Mouse (Mus musculus): ENCODE data around the gene Rps16. TPM values are rescaled to one million over a fixed set of nuclear protein-coding genes. Genes with fewer than 3 reads are reported as not detected.
"Not testable (repeated sequence)": the region's sequence is repeated elsewhere in the genome, so short reads cannot be mapped to it uniquely, and the experiment has no call there.

The Rps16 gene
- total and polyA plus RNA-seq, 3 experiments: 905 to 2,248 (median 1,212) TPM

DNA sequence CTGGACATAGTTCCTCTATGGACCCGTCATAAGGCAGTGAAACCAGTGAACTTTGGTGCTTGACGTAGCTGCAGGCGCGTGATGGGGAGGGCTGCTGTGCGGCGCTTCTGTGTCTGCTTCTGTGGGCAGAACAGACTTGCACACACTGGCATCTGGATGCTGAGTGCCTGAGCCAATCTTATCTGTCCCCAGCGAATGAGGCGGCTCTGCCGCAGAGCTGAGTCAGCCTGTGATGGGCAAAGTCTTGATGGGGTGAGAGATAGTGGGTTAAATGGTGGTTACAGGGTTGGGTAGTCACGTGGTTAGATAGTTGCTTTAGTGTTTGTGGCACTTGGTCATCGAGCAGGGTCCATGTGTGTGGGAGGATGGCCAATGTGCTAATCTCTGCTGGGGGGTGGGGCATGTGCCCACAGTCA, 32.5 kb downstream of the Rps16 start:
- H3K4me1 ChIP-seq (ENCODE audit: insufficient read depth, low read depth, low read length): peaks cover 81% of the 10 kb centered on the region
- peak; percentile 62 for DNase-seq (ENCODE audit: low spot score)

DNA sequence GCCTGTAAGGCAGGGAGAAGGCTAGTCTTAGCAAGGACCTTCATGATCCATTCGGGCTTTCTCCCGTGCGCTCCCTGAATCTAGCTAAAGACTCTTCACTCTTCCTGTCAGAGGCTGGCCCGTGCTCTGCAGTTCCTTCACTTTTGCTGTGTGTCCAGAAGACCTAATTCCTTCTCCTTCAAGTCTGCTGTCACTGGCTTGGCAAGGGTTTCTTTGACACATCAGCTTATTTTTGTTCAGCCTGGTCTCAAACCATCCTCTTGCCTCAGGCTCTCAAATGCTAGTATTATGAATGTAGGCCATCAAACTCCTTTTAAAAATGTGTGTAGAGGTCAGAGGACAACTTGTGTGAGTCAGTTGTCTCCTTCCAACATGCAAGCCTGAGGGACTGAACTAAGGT, 33.2 kb downstream of the Rps16 start:
- DNase-seq (ENCODE audit: low spot score) (no peak), ATAC-seq (ENCODE audit: extremely low read depth, insufficient number of reproducible peaks, low FRiP score, poor library complexity, severe bottlenecking) (no peak)
- TF ChIP-seq TAL1 (conservative IDR thresholded peaks at IDR 0.05; ENCODE audit: low read depth, low read length) (no peak), CTCF (IDR thresholded peaks at IDR 0.05; ENCODE audit: low read depth, low read length) (no peak), GATA1 (IDR thresholded peaks at IDR 0.05; ENCODE audit: borderline replicate concordance, low read length) (no peak), GATA2 (IDR thresholded peaks at IDR 0.05; ENCODE audit: borderline replicate concordance, low read depth, low read length) (no peak), POLR2AphosphoS5 (IDR thresholded peaks at IDR 0.05; ENCODE audit: insufficient replicate concordance, low read depth, low read length) (no peak)
- H3K9me3 ChIP-seq (replicated peaks): no peaks in the 10 kb centered on the region
- H3K36me3 ChIP-seq (replicated peaks): peaks cover 45% of the 10 kb centered on the region
- H3K4me1 ChIP-seq (ENCODE audit: insufficient read depth, low read depth, low read length): peaks cover 75% of the 10 kb centered on the region
- H3K4me3 ChIP-seq (ENCODE audit: low read depth, low read length): no peak overlapping the region; the same call in 1 of the 2 replicates
- no peaks in the 10 kb centered on the region for H3K27me3 ChIP-seq (ENCODE audit: insufficient read depth, low read length)

More for the DNA sequence above, 32.5 kb downstream of the Rps16 start:
- no peaks in the 10 kb centered on the region for H3K27me3 ChIP-seq (ENCODE audit: insufficient read depth, low read length)
- no peaks in the 10 kb centered on the region for H3K9me3 ChIP-seq (replicated peaks)
- peak; percentile 62; the same call in 1 of the 2 replicates for TF ChIP-seq TAL1 (conservative IDR thresholded peaks at IDR 0.05; ENCODE audit: low read depth, low read length)
- no peak for TF ChIP-seq CTCF (IDR thresholded peaks at IDR 0.05; ENCODE audit: low read depth, low read length)
- peak; percentile 33; the same call in 1 of the 2 replicates for TF ChIP-seq GATA2 (IDR thresholded peaks at IDR 0.05; ENCODE audit: borderline replicate concordance, low read depth, low read length)
- peaks cover 42% of the 10 kb centered on the region for H3K36me3 ChIP-seq (replicated peaks)
- H3K4me3 ChIP-seq (ENCODE audit: low read depth, low read length): peak overlapping the region; percentile 71; the same call in 1 of the 2 replicates
- peak; percentile 63 for ATAC-seq (ENCODE audit: extremely low read depth, insufficient number of reproducible peaks, low FRiP score, poor library complexity, severe bottlenecking)

DNA sequence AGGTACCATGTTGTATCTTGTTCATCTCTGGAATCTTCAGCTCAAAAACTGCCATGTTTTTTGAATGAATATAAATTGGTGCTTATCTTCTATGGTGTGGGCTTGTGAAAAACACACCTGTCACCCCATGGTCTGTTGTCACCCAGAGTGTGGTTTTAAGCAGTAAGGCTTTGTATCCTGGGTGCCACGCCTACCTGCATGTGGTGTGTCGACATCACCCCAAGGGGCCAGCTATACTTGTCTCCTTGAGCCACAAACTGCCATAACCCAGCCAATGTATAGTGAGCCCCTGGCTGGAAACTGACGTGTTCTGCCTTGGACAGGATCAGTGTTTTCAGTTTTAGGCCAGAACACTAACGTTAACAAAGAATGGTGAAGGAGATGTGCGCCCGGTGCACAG, 33.7 kb downstream of the Rps16 start:
- ATAC-seq (ENCODE audit: extremely low read depth, insufficient number of reproducible peaks, low FRiP score, poor library complexity, severe bottlenecking): no peak
- TF ChIP-seq GATA1 (IDR thresholded peaks at IDR 0.05; ENCODE audit: borderline replicate concordance, low read length) (no peak), POLR2AphosphoS5 (IDR thresholded peaks at IDR 0.05; ENCODE audit: insufficient replicate concordance, low read depth, low read length) (no peak), GATA2 (IDR thresholded peaks at IDR 0.05; ENCODE audit: borderline replicate concordance, low read depth, low read length) (no peak), TAL1 (conservative IDR thresholded peaks at IDR 0.05; ENCODE audit: low read depth, low read length) (no peak), CTCF (IDR thresholded peaks at IDR 0.05; ENCODE audit: low read depth, low read length) (no peak)
- Histone ChIP-seq H3K4me3 (ENCODE audit: low read depth, low read length) (no peak overlapping the region), H3K36me3 (replicated peaks) (peaks cover 51% of the 10 kb centered on the region), H3K27me3 (ENCODE audit: insufficient read depth, low read length) (no peaks in the 10 kb centered on the region), H3K9me3 (replicated peaks) (no peaks in the 10 kb centered on the region), H3K4me1 (ENCODE audit: insufficient read depth, low read depth, low read length) (peaks cover 71% of the 10 kb centered on the region)
- DNase-seq (ENCODE audit: low spot score): no peak

DNA sequence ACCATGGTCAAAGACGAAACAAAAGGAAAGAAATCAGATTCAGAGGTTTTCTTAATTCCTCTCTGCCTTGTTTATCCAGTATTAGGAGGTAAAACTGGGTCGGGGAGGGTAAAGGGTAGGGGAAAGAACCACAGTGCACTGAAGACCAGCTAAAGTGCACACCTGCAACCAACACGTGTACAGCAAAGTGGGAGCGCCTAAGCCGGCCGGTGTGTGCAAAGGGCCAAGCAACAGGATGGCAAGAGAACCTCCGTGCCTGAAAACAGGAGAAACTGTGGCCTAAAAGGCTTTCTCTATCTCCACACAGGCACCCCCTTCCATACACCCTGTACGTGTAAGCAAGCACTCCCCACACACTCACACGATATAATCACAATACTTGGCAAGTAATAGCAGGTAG, 34.7 kb downstream of the Rps16 start:
- Histone ChIP-seq H3K9me3 (replicated peaks) (no peaks in the 10 kb centered on the region), H3K27me3 (ENCODE audit: insufficient read depth, low read length) (no peaks in the 10 kb centered on the region), H3K36me3 (replicated peaks) (peaks cover 61% of the 10 kb centered on the region), H3K4me1 (ENCODE audit: insufficient read depth, low read depth, low read length) (peaks cover 61% of the 10 kb centered on the region), H3K4me3 (ENCODE audit: low read depth, low read length) (no peak overlapping the region)
- ATAC-seq (ENCODE audit: extremely low read depth, insufficient number of reproducible peaks, low FRiP score, poor library complexity, severe bottlenecking) (no peak), DNase-seq (ENCODE audit: low spot score) (no peak)
- TF ChIP-seq POLR2AphosphoS5 (IDR thresholded peaks at IDR 0.05; ENCODE audit: insufficient replicate concordance, low read depth, low read length) (no peak), TAL1 (conservative IDR thresholded peaks at IDR 0.05; ENCODE audit: low read depth, low read length) (no peak), CTCF (IDR thresholded peaks at IDR 0.05; ENCODE audit: low read depth, low read length) (no peak), GATA2 (IDR thresholded peaks at IDR 0.05; ENCODE audit: borderline replicate concordance, low read depth, low read length) (no peak), GATA1 (IDR thresholded peaks at IDR 0.05; ENCODE audit: borderline replicate concordance, low read length) (no peak)

DNA sequence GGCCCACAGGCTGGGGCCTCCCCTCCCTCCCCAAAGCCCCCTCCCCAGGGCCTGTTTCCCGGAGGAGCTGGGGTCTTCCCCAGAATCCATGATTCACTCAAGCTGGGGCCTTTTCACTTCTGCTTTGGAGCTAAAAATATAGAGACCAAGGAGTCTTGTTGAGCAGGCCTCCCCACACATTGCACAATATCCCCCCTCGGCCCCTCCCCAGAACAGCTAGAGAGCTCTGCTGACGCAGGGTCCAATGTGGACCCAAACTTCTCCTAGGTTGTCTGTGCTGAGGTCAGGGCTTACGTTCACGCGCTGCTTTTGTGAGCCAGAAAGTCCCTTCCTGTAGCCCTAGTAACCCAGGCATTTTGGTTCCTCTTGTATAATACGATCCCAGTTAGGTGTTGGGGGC, 35.6 kb downstream of the Rps16 start:
- ATAC-seq (ENCODE audit: extremely low read depth, insufficient number of reproducible peaks, low FRiP score, poor library complexity, severe bottlenecking) (no peak), DNase-seq (ENCODE audit: low spot score) (no peak)
- H3K9me3 ChIP-seq (replicated peaks): no peaks in the 10 kb centered on the region
- TF ChIP-seq TAL1 (conservative IDR thresholded peaks at IDR 0.05; ENCODE audit: low read depth, low read length): no peak
- no peak for TF ChIP-seq GATA2 (IDR thresholded peaks at IDR 0.05; ENCODE audit: borderline replicate concordance, low read depth, low read length)
- no peak for TF ChIP-seq CTCF (IDR thresholded peaks at IDR 0.05; ENCODE audit: low read depth, low read length)
- TF ChIP-seq POLR2AphosphoS5 (IDR thresholded peaks at IDR 0.05; ENCODE audit: insufficient replicate concordance, low read depth, low read length): no peak
- TF ChIP-seq GATA1 (IDR thresholded peaks at IDR 0.05; ENCODE audit: borderline replicate concordance, low read length): no peak
- H3K27me3 ChIP-seq (ENCODE audit: insufficient read depth, low read length): no peaks in the 10 kb centered on the region
- H3K4me3 ChIP-seq (ENCODE audit: low read depth, low read length): no peak overlapping the region
- peaks cover 60% of the 10 kb centered on the region for H3K4me1 ChIP-seq (ENCODE audit: insufficient read depth, low read depth, low read length)
- peaks cover 69% of the 10 kb centered on the region for H3K36me3 ChIP-seq (replicated peaks)

DNA sequence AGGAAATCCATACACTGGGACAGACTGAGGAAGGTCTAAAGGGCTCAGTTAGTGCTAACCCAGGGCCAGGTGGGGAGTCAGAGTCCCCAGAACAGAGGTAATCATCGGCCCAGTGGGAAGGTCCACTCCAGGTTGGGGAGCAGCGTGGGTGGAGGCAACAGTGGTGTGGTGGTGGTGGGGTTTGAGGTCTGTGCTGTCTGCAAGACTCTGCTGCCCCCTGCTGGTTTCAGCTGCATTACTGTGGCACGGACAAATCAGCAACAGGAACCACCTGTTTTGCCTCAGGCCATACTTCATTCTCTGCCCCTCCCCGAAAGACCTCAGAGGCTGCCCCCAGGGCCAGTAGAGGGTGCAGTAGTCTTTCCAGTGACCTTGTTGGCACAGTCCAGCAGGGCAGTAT, 36.0 kb downstream of the Rps16 start:
- Histone ChIP-seq H3K9me3 (replicated peaks) (no peaks in the 10 kb centered on the region), H3K4me1 (ENCODE audit: insufficient read depth, low read depth, low read length) (peaks cover 61% of the 10 kb centered on the region), H3K4me3 (ENCODE audit: low read depth, low read length) (no peak overlapping the region), H3K36me3 (replicated peaks) (peaks cover 71% of the 10 kb centered on the region), H3K27me3 (ENCODE audit: insufficient read depth, low read length) (no peaks in the 10 kb centered on the region)
- ATAC-seq (ENCODE audit: extremely low read depth, insufficient number of reproducible peaks, low FRiP score, poor library complexity, severe bottlenecking) (no peak), DNase-seq (ENCODE audit: low spot score) (no peak)
- TF ChIP-seq GATA2 (IDR thresholded peaks at IDR 0.05; ENCODE audit: borderline replicate concordance, low read depth, low read length) (no peak), CTCF (IDR thresholded peaks at IDR 0.05; ENCODE audit: low read depth, low read length) (peak; percentile 81), TAL1 (conservative IDR thresholded peaks at IDR 0.05; ENCODE audit: low read depth, low read length) (no peak)

DNA sequence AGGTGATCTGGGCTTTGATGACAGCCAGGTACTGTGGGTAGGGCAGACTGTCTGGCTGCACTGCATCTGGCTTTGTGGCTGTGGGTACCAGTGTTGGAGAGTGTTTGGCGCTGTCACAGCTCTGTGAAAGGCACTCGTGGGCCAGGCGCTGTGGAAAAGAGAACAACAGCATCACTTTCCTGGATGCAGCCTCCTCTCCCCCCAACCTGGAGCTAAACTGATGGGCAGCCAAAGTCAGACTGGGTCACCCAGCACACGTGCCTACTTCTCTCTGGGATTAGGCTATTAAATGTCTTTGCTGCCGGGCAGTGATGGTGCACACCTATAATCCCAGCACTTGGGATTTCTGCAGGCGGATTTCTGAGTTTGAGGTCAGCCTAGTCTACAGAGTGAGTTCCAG, 36.4 kb downstream of the Rps16 start:
- ATAC-seq (ENCODE audit: extremely low read depth, insufficient number of reproducible peaks, low FRiP score, poor library complexity, severe bottlenecking): not testable (repeated sequence)

DNA sequence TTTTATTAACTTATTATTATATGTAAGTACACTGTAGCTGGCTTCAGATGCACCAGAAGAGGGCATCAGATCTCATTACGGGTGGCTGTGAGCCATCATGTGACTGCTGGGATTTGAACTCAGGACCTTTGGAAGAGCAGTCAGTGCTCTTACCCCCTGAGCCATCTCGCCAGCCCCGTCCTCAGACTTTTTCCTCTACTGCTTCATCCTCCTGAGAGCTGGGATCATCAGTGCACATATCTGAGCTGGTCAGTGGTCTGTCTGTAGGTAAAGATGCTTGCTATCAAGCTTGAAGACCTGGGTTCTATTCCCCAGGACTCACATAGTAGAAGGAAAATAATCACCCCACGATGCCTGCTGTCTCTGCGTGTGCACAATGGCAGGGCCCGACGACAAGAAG, 36.9 kb downstream of the Rps16 start:
- Histone ChIP-seq H3K36me3 (replicated peaks) (peaks cover 71% of the 10 kb centered on the region), H3K4me1 (ENCODE audit: insufficient read depth, low read depth, low read length) (peaks cover 56% of the 10 kb centered on the region)
- H3K27me3 ChIP-seq (ENCODE audit: insufficient read depth, low read length); ATAC-seq (ENCODE audit: extremely low read depth, insufficient number of reproducible peaks, low FRiP score, poor library complexity, severe bottlenecking); H3K4me3 ChIP-seq (ENCODE audit: low read depth, low read length); H3K9me3 ChIP-seq (replicated peaks); DNase-seq (ENCODE audit: low spot score): not testable (repeated sequence)

More for the DNA sequence above, 36.4 kb downstream of the Rps16 start:
- Histone ChIP-seq H3K36me3 (replicated peaks) (peaks cover 71% of the 10 kb centered on the region), H3K4me1 (ENCODE audit: insufficient read depth, low read depth, low read length) (peaks cover 61% of the 10 kb centered on the region)
- not testable (repeated sequence) for H3K4me3 ChIP-seq (ENCODE audit: low read depth, low read length); H3K27me3 ChIP-seq (ENCODE audit: insufficient read depth, low read length); DNase-seq (ENCODE audit: low spot score); H3K9me3 ChIP-seq (replicated peaks)

Measured in G1E (cell line).